Mouse (Mus musculus): ENCODE results near the gene 2310061N02Rik. TPM values are rescaled to one million over a fixed set of nuclear protein-coding genes. Genes with fewer than 3 reads are reported as not detected.
"Not testable (repeated sequence)": the region's sequence is repeated elsewhere in the genome, so short reads cannot be mapped to it uniquely, and the experiment has no call there.

The 2310061N02Rik gene
- not detected in 2 replicates for polyA plus RNA-seq (2014; fragmentation: Nextera tagmentation; extraction: Ambion mirVana)

DNA sequence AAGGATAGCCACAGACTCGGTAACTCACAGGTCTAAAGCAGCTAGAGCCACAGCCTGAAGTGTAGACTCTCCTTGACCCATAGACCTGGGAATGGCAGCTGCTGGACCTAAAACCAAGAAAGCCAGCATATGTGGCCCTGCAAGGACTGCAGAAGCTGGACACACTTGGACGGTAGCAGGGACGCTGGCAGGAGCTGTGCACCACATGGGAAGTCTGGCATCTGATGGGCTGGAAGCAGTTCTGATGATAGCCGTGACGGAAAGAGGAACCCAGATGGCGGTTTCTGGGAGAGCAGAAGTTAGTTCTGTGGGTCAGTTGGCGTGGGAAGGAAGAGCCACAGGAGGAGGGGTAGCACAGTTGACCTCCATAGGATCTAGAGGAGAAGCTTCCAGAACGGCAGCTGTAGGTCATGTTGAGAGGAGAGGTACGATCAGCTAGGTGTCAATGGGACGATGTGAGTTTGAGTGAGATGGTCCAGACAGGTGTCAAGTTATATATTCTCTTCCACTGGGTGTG, at the start of gene 2310061N02Rik:
TSS of gene 2310061N02Rik (minus strand) at position 467 of the 517 bp plus-strand sequence.
- ATAC-seq (replicated peaks; ENCODE audit: low FRiP score) (no peak), DNase-seq (ENCODE audit: low spot score) (no peak)
- Histone ChIP-seq H3K4me2 (ENCODE audit: low read depth, low read length, severe bottlenecking) (no peak within 1 kb of the TSS), H3K9me3 (ENCODE audit: control insufficient read depth, low read length) (no peaks in the 10 kb centered on the region), H3K27ac (ENCODE audit: low read depth, low read length) (no peak within 1 kb of the TSS), H3K4me3 (ENCODE audit: low read depth, low read length) (no peak within 1 kb of the TSS), H3K4me1 (replicated peaks; ENCODE audit: control insufficient read depth, insufficient read depth, low read length) (no peaks in the 10 kb centered on the region), H3K9ac (ENCODE audit: low read length) (no peak within 1 kb of the TSS), H3K27me3 (ENCODE audit: control insufficient read depth, insufficient read depth, low read length) (no peaks in the 10 kb centered on the region), H3K36me3 (ENCODE audit: control insufficient read depth, insufficient read depth, low read length) (no peaks in the 10 kb centered on the region)
- WGBS = 91% methylated on average over 10 of the region's 10 CpGs

DNA sequence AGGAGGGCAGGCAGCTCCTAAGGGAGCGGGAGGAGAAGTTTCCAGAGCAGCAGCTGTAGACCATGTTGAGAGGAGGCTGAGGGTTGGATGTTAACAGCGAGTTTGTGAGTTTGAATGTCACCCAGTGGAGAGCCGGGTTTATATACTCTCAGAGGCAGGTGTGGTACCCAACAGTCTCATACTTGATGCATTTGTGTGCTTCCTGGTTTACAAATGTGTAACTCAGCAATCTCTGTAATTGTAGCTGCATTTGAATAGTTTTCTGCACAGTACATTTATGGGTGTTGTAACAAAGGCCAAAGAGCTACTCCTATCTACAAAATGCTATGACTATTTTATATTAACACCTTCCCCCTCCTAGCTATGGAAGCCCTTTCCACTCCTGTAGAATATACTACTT, 43.8 kb upstream of the 2310061N02Rik start, which contains the start of gene Krtap13:
TSS of gene Krtap13 (minus strand) at position 101 of the 400 bp plus-strand sequence.
- 87% methylated on average over 3 of the region's 3 CpGs for WGBS
- not testable (repeated sequence) for H3K27me3 ChIP-seq (ENCODE audit: control insufficient read depth, insufficient read depth, low read length); ATAC-seq (replicated peaks; ENCODE audit: low FRiP score); H3K9ac ChIP-seq (ENCODE audit: low read length); H3K4me1 ChIP-seq (replicated peaks; ENCODE audit: control insufficient read depth, insufficient read depth, low read length); DNase-seq (ENCODE audit: low spot score); H3K4me2 ChIP-seq (ENCODE audit: low read depth, low read length, severe bottlenecking); H3K9me3 ChIP-seq (ENCODE audit: control insufficient read depth, low read length); H3K4me3 ChIP-seq (ENCODE audit: low read depth, low read length); H3K36me3 ChIP-seq (ENCODE audit: control insufficient read depth, insufficient read depth, low read length); H3K27ac ChIP-seq (ENCODE audit: low read depth, low read length)

DNA sequence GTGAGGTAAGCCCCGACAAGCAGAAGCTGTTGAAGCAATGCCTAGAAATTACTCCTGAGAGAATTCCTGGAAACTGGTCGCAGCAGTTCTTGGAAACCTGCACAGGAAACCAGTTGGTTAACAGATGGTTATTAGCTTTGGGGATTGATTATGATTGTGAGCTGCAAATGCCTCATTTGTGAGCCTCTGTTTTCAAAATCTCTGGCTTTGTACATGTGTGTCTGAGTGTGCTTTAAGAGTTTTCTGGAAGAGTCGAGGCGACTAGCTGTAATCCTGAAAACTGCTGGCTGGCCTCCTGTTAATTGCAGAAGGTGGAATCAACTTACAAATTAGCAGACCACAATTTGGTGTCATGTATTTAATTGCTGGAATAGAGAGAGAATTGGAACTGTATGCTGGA, 40.2 kb upstream of the 2310061N02Rik start:
- no peak overlapping the region for H3K27ac ChIP-seq (ENCODE audit: low read depth, low read length)
- H3K27me3 ChIP-seq (ENCODE audit: control insufficient read depth, insufficient read depth, low read length) = no peaks in the 10 kb centered on the region
- H3K4me1 ChIP-seq (replicated peaks; ENCODE audit: control insufficient read depth, insufficient read depth, low read length) = no peaks in the 10 kb centered on the region
- ATAC-seq (replicated peaks; ENCODE audit: low FRiP score) (no peak), DNase-seq (ENCODE audit: low spot score) (no peak)
- H3K4me3 ChIP-seq (ENCODE audit: low read depth, low read length) = no peak overlapping the region
- no peak overlapping the region for H3K9ac ChIP-seq (ENCODE audit: low read length)
- H3K4me2 ChIP-seq (ENCODE audit: low read depth, low read length, severe bottlenecking) = no peak overlapping the region
- H3K9me3 ChIP-seq (ENCODE audit: control insufficient read depth, low read length) = no peaks in the 10 kb centered on the region
- 70% methylated on average over 4 of the region's 4 CpGs for WGBS
- H3K36me3 ChIP-seq (ENCODE audit: control insufficient read depth, insufficient read depth, low read length) = no peaks in the 10 kb centered on the region

DNA sequence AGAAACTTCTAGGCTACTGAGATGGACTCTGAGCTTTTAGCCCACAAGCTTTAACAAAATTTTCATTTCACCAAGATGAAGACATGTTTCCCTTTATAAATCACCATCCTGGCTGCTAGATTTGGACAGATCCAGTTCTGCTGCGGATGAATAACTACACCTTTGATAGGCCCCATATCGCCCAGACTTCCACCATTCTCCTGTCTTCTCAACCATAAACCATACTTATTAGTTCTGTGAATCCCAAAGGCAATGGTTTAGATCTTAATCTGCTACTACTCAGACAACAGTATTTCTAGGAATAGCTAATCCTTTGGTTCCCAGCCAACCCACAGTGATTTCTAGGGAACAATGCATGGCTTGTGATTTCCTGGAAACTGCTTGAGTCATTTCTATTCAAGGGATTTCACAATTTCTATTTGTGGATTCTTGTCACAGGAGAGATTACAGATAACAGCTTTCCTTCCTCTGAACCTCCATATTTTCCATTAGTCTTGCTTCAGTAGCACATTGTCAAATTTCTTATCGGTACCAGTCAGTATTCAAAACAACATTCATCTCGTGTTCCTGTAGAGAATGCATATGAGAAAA, 37.1 kb upstream of the 2310061N02Rik start:
- H3K4me2 ChIP-seq (ENCODE audit: low read depth, low read length, severe bottlenecking) = no peak overlapping the region
- DNase-seq (ENCODE audit: low spot score) (no peak), ATAC-seq (replicated peaks; ENCODE audit: low FRiP score) (no peak)
- H3K36me3 ChIP-seq (ENCODE audit: control insufficient read depth, insufficient read depth, low read length) = no peaks in the 10 kb centered on the region
- no peak overlapping the region for H3K4me3 ChIP-seq (ENCODE audit: low read depth, low read length)
- H3K9me3 ChIP-seq (ENCODE audit: control insufficient read depth, low read length) = no peaks in the 10 kb centered on the region
- no peak overlapping the region for H3K9ac ChIP-seq (ENCODE audit: low read length)
- H3K27ac ChIP-seq (ENCODE audit: low read depth, low read length) = no peak overlapping the region
- H3K4me1 ChIP-seq (replicated peaks; ENCODE audit: control insufficient read depth, insufficient read depth, low read length) = no peaks in the 10 kb centered on the region
- WGBS = 92% methylated on average over 4 of the region's 4 CpGs
- no peaks in the 10 kb centered on the region for H3K27me3 ChIP-seq (ENCODE audit: control insufficient read depth, insufficient read depth, low read length)

DNA sequence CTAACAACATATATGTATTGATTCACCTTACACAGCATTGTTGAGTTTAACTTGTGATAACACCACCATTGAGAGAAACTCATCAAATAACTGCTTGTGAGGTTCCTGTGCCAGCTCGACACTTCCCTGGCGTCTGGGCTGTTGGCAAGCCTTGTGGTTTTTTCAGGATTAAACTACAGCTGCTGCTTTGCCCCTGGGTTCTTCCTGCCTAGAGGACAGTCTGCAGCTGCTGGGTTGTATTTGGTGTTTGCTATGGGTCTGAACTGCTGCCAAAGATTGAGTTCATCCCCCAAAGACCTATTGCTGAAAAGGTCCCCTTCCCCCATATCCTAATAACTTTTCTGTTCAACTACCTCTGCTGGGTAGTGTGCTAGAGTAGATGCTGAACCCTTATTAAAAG, 27.6 kb upstream of the 2310061N02Rik start:
- Histone ChIP-seq H3K4me2 (ENCODE audit: low read depth, low read length, severe bottlenecking) (no peak overlapping the region), H3K4me1 (replicated peaks; ENCODE audit: control insufficient read depth, insufficient read depth, low read length) (no peaks in the 10 kb centered on the region), H3K36me3 (ENCODE audit: control insufficient read depth, insufficient read depth, low read length) (no peaks in the 10 kb centered on the region), H3K27ac (ENCODE audit: low read depth, low read length) (no peak overlapping the region), H3K4me3 (ENCODE audit: low read depth, low read length) (no peak overlapping the region), H3K9me3 (ENCODE audit: control insufficient read depth, low read length) (no peaks in the 10 kb centered on the region), H3K27me3 (ENCODE audit: control insufficient read depth, insufficient read depth, low read length) (no peaks in the 10 kb centered on the region), H3K9ac (ENCODE audit: low read length) (no peak overlapping the region)
- 78% methylated on average over 2 of the region's 2 CpGs for WGBS
- ATAC-seq (replicated peaks; ENCODE audit: low FRiP score) = no peak
- no peak for DNase-seq (ENCODE audit: low spot score)

DNA sequence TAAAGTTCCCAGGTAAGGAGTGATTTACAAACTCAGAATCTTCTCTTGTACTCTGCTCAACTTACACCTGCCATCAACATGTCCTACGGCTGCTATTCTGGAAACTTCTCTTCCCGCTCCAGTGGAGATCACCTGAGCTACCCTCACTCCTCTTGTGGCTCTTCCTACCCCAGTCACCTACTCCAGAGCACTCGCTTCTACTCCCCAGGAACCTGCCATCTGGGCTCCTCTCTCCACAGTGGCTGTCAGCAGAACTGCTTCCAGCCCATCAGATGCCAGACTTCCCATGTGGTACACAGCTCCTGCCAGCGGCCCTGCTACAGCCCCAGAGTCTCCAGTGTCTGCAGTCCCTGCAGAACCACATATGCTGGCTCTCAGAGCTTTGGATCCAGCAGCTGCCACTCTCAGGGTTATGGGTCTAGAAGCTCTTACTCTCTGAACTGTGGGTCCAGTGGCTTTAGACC, 21.1 kb upstream of the 2310061N02Rik start, which contains the start of gene Krtap13-1:
TSS of gene Krtap13-1 (plus strand) at position 51 of the 464 bp plus-strand sequence.
- Histone ChIP-seq H3K4me3 (ENCODE audit: low read depth, low read length) (no peak within 1 kb of the TSS), H3K9me3 (ENCODE audit: control insufficient read depth, low read length) (no peaks in the 10 kb centered on the region), H3K4me1 (replicated peaks; ENCODE audit: control insufficient read depth, insufficient read depth, low read length) (no peaks in the 10 kb centered on the region), H3K9ac (ENCODE audit: low read length) (no peak within 1 kb of the TSS), H3K27me3 (ENCODE audit: control insufficient read depth, insufficient read depth, low read length) (no peaks in the 10 kb centered on the region), H3K4me2 (ENCODE audit: low read depth, low read length, severe bottlenecking) (no peak within 1 kb of the TSS), H3K36me3 (ENCODE audit: control insufficient read depth, insufficient read depth, low read length) (no peaks in the 10 kb centered on the region), H3K27ac (ENCODE audit: low read depth, low read length) (no peak within 1 kb of the TSS)
- 85% methylated on average over 4 of the region's 4 CpGs for WGBS
- ATAC-seq (replicated peaks; ENCODE audit: low FRiP score) (no peak), DNase-seq (ENCODE audit: low spot score) (no peak)

DNA sequence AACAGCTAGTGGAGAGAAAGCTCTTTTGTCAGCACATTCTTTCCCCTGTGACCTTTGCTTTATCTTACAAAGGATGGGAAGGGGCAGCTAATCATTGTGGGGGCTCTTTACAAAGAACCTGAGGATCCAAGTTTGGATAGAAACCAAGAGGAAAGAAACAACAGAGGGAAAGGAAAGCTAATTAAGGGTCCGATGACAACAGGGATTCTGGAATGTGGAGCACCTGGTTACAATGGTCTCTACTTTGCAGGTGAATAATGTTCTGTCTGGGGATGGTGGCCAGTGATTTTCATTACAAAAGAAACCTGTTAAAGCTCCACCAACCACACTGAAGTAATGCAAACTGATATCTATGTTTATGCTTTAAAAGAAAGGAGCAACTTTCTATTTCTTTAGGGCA, 12.3 kb upstream of the 2310061N02Rik start:
- Histone ChIP-seq H3K27me3 (ENCODE audit: control insufficient read depth, insufficient read depth, low read length) (no peaks in the 10 kb centered on the region), H3K27ac (ENCODE audit: low read depth, low read length) (no peak overlapping the region), H3K4me1 (replicated peaks; ENCODE audit: control insufficient read depth, insufficient read depth, low read length) (no peaks in the 10 kb centered on the region), H3K4me3 (ENCODE audit: low read depth, low read length) (no peak overlapping the region), H3K9ac (ENCODE audit: low read length) (no peak overlapping the region), H3K36me3 (ENCODE audit: control insufficient read depth, insufficient read depth, low read length) (no peaks in the 10 kb centered on the region), H3K4me2 (ENCODE audit: low read depth, low read length, severe bottlenecking) (no peak overlapping the region), H3K9me3 (ENCODE audit: control insufficient read depth, low read length) (no peaks in the 10 kb centered on the region)
- ATAC-seq (replicated peaks; ENCODE audit: low FRiP score) = no peak
- 13% methylated on average over 1 of the region's 1 CpGs for WGBS
- no peak for DNase-seq (ENCODE audit: low spot score)

DNA sequence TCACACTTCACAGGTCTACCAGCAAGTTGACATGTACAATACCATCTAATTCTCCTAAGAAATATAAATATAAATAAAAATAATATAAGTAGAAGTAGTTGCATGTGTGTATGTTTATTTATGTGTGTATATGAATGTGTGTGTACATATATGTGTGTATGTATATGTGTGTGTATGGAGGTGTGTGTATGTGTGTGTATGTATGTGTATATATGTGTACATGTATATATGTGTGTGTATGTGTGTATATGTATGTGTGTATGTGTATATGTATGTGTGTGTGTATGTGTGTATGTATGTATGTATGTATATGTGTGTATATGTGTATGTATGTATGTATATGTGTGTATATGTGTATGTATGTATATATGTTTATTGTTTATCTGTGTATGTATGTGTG, 8.8 kb upstream of the 2310061N02Rik start:
- DNase-seq (ENCODE audit: low spot score) (no peak), ATAC-seq (replicated peaks; ENCODE audit: low FRiP score) (no peak)
- no peak overlapping the region for H3K27ac ChIP-seq (ENCODE audit: low read depth, low read length)
- no peaks in the 10 kb centered on the region for H3K9me3 ChIP-seq (ENCODE audit: control insufficient read depth, low read length)
- no peaks in the 10 kb centered on the region for H3K27me3 ChIP-seq (ENCODE audit: control insufficient read depth, insufficient read depth, low read length)
- H3K4me1 ChIP-seq (replicated peaks; ENCODE audit: control insufficient read depth, insufficient read depth, low read length) = no peaks in the 10 kb centered on the region
- H3K4me2 ChIP-seq (ENCODE audit: low read depth, low read length, severe bottlenecking) = no peak overlapping the region
- no peak overlapping the region for H3K4me3 ChIP-seq (ENCODE audit: low read depth, low read length)
- H3K36me3 ChIP-seq (ENCODE audit: control insufficient read depth, insufficient read depth, low read length) = no peaks in the 10 kb centered on the region
- H3K9ac ChIP-seq (ENCODE audit: low read length) = no peak overlapping the region

DNA sequence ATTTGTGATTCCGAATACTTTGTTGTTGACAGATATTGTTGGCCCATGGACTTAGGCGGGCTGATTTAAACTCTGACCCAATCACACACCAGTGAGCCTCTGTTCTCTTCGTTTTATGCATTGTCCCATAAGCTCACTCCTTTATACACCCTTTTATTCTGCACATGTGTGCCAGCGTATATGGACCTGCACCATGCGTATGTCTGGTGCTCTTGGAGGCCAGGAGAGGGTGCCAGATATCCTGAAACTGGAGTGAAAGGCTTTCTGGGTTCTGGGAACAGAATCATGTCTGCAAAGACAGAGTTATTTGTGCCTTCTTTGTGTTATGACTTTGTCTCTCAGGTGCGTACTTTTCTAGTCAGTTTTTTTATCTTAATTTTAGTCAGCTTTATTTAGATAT, 3.5 kb upstream of the 2310061N02Rik start:
- H3K9me3 ChIP-seq (ENCODE audit: control insufficient read depth, low read length) = no peaks in the 10 kb centered on the region
- no peak overlapping the region for H3K9ac ChIP-seq (ENCODE audit: low read length)
- WGBS = 81% methylated on average over 6 of the region's 6 CpGs
- no peaks in the 10 kb centered on the region for H3K36me3 ChIP-seq (ENCODE audit: control insufficient read depth, insufficient read depth, low read length)
- H3K4me1 ChIP-seq (replicated peaks; ENCODE audit: control insufficient read depth, insufficient read depth, low read length) = no peaks in the 10 kb centered on the region
- H3K4me3 ChIP-seq (ENCODE audit: low read depth, low read length) = no peak overlapping the region
- ATAC-seq (replicated peaks; ENCODE audit: low FRiP score) = no peak
- DNase-seq (ENCODE audit: low spot score) = no peak
- H3K27ac ChIP-seq (ENCODE audit: low read depth, low read length) = no peak overlapping the region
- no peaks in the 10 kb centered on the region for H3K27me3 ChIP-seq (ENCODE audit: control insufficient read depth, insufficient read depth, low read length)
- no peak overlapping the region for H3K4me2 ChIP-seq (ENCODE audit: low read depth, low read length, severe bottlenecking)

Data from forebrain, embryonic 11.5 days (tissue).